Mouse (Mus musculus) right cerebral cortex, adult 2 months (tissue): Measurements from ENCODE around the gene Dkc1.

Experiments
- DNase-seq, 2 experiments: peaks; one replicate each; pipeline ENCODE4 v3.0.0; 2021 to 2022; ENCODE audit warnings: low spot score in 2 of 2

The Dkc1 gene

GRCm38 (mm10) chrX:75095369-75096162, at the start of gene Dkc1:
Dkc1 (plus strand) TSS chrX:75095854.
- peak; percentile 83 to 85 for DNase-seq

GRCm38 (mm10) chrX:75045931-75046330, 49.7 kb upstream of the Dkc1 start:
- no peak for DNase-seq

GRCm38 (mm10) chrX:75046921-75047635, 48.6 kb upstream of the Dkc1 start:
- no peak for DNase-seq

- DNase-seq, result no peak
These were observed 39.4 kb upstream of the Dkc1 start for GRCm38 (mm10) chrX:75056120-75056775.

GRCm38 (mm10) chrX:75082351-75082750, 13.3 kb upstream of the Dkc1 start:
- no peak for DNase-seq

GRCm38 (mm10) chrX:75083982-75084773, 11.5 kb upstream of the Dkc1 start:
- DNase-seq, result peak; percentile 7 to 32

- DNase-seq, result peak; percentile 19 to 34
These were observed 10.7 kb upstream of the Dkc1 start, which contains the start of gene Gab3 for GRCm38 (mm10) chrX:75084774-75085508. Gab3 (minus strand) TSS chrX:75085458.

GRCm38 (mm10) chrX:75085654-75086053, 10.0 kb upstream of the Dkc1 start:
- no peak for DNase-seq

- no peak for DNase-seq
These were observed 613 bp downstream of the Dkc1 start for GRCm38 (mm10) chrX:75096163-75096770.

- DNase-seq, result no peak
These were observed 3.1 kb downstream of the Dkc1 start for GRCm38 (mm10) chrX:75098799-75099198.

GRCm38 (mm10) chrX:75102293-75102692, 6.6 kb downstream of the Dkc1 start:
- no peak for DNase-seq

- DNase-seq, result no peak
These were observed 19.9 kb downstream of the Dkc1 start for GRCm38 (mm10) chrX:75115550-75115949.

- no peak for DNase-seq
These were observed 30.0 kb downstream of the Dkc1 start for GRCm38 (mm10) chrX:75125606-75126005.

- DNase-seq, result no peak
These were observed 31.2 kb downstream of the Dkc1 start for GRCm38 (mm10) chrX:75126893-75127292.

GRCm38 (mm10) chrX:75128333-75128980, 32.8 kb downstream of the Dkc1 start:
- DNase-seq, result no peak

GRCm38 (mm10) chrX:75129474-75129873, 33.8 kb downstream of the Dkc1 start:
- DNase-seq, result no peak

- peak; percentile 59 to 67 for DNase-seq
These were observed 35.0 kb downstream of the Dkc1 start, which contains the start of gene Mpp1 for GRCm38 (mm10) chrX:75130467-75131160. Mpp1 (minus strand) TSS chrX:75131016.

GRCm38 (mm10) chrX:75136938-75137337, 41.3 kb downstream of the Dkc1 start:
- no peak for DNase-seq

- no peak for DNase-seq
These were observed 42.1 kb downstream of the Dkc1 start for GRCm38 (mm10) chrX:75137729-75138128.
